Mouse (Mus musculus): Measurements from ENCODE around the gene Itsn1. TPM values are rescaled to one million over a fixed set of nuclear protein-coding genes. Genes with fewer than 3 reads are reported as not detected.

Itsn1 gene
- polyA plus RNA-seq, 1 experiment from 2014 or later = 36.0 TPM

DNA sequence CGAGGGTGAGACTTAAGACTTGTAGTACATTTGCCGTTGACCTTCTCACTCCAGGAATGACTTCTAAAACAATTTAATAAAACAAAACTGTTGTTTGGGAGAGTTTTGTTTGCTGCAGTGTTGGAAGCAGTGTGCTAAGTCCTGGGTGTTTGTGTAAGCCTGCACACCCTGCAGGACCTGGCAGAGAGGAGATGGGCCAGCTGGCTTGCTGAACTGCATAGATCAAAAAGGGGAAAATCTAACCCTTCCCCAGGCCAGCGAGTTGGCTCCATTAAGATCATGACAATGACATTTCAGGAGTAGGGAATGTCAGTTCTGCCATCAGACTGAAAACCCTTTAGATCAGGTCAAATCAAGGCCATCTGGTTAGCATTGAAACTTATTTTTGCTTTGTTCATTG is 130.1 kb downstream of the Itsn1 start:
- CTCF ChIA-PET = no interaction called here
- POLR2A ChIA-PET = no interaction called here
- no peak for TF ChIP-seq CTCF (IDR thresholded peaks at IDR 0.05)
- in situ Hi-C loops (cut with MboI; ENCODE audit: low pct_unique_long_range_greater_than_20kb) = no loop called here
- H3K27me3 ChIP-seq = no peaks in the 10 kb centered on the region
- DNase-seq (ENCODE audit: low read depth, low spot score) = no peak
- no peak for ATAC-seq

- TF ChIP-seq CTCF (IDR thresholded peaks at IDR 0.05) = no peak
- H3K27me3 ChIP-seq = no peaks in the 10 kb centered on the region
- ChIA-PET CTCF (no interaction called here), POLR2A (no interaction called here)
- DNase-seq (ENCODE audit: low read depth, low spot score) (no peak), ATAC-seq (no peak)
- in situ Hi-C loops (cut with MboI; ENCODE audit: low pct_unique_long_range_greater_than_20kb) = no loop called here
Observed at GRCm38 (mm10) chr16:91859958-91860357, 130.9 kb downstream of the Itsn1 start.

DNA sequence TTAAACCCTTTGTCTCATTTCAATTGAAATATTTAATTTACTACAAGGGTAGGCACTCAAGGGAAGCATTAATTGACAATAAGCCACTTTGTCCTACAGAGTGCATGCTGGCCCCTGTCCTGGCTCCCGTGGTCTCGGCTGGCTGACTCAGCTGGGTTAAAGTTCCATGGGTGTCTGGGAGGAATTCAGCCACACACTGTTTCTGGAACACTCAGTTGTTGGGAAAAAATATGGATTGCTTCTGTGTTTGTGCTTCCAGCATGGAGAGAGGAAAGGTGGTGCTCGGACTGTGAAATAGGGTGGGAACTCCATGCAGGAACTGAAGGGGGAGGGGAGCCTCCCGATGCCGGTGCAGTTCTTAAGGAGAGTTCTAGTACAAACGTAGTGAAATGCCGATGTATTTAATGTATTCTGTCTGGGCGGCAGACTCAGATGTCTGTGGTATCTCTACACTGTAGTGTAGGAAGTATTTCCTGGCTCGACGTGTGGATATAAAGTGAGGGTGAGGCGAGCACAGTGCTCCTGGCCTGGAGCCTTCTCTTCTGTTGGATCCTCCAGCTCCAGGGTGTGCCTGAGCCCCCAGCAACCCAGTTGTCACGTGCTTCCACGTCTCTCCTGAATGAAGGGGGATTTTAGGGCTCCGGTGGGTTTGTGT is 131.5 kb downstream of the Itsn1 start:
- CTCF ChIA-PET = no interaction called here
- peak; percentile 49 for DNase-seq (ENCODE audit: low read depth, low spot score)
- in situ Hi-C loops (cut with MboI; ENCODE audit: low pct_unique_long_range_greater_than_20kb) = no loop called here
- ATAC-seq = peak; percentile 41
- TF ChIP-seq CTCF (IDR thresholded peaks at IDR 0.05) = no peak
- H3K27me3 ChIP-seq = no peaks in the 10 kb centered on the region
- POLR2A ChIA-PET = no interaction called here

- DNase-seq (ENCODE audit: low read depth, low spot score) = no peak
- in situ Hi-C loops (cut with MboI; ENCODE audit: low pct_unique_long_range_greater_than_20kb) = no loop called here
- no peaks in the 10 kb centered on the region for H3K27me3 ChIP-seq
- ATAC-seq = no peak
- TF ChIP-seq CTCF (IDR thresholded peaks at IDR 0.05) = no peak
- CTCF ChIA-PET = interaction anchor here (1.2 kb wide), 1 partner anchor 14 kb away, joined by 3 read pairs; no protein-coding TSS in a partner anchor
- POLR2A ChIA-PET = interaction anchor here (0.9 kb wide), 1 partner anchor 11 kb away, joined by 4 read pairs; no protein-coding TSS in a partner anchor
Observed at GRCm38 (mm10) chr16:91861784-91862371, 132.8 kb downstream of the Itsn1 start.

GRCm38 (mm10) chr16:91862836-91863235 is 133.8 kb downstream of the Itsn1 start:
- DNase-seq (ENCODE audit: low read depth, low spot score) (no peak), ATAC-seq (no peak)
- CTCF ChIA-PET = no interaction called here
- TF ChIP-seq CTCF (IDR thresholded peaks at IDR 0.05) = no peak
- in situ Hi-C loops (cut with MboI; ENCODE audit: low pct_unique_long_range_greater_than_20kb) = no loop called here
- POLR2A ChIA-PET = interaction anchor here (0.6 kb wide), 2 partner anchors 13 to 67 kb away, joined by 3 to 5 read pairs; no protein-coding TSS in a partner anchor
- H3K27me3 ChIP-seq = no peaks in the 10 kb centered on the region

DNA sequence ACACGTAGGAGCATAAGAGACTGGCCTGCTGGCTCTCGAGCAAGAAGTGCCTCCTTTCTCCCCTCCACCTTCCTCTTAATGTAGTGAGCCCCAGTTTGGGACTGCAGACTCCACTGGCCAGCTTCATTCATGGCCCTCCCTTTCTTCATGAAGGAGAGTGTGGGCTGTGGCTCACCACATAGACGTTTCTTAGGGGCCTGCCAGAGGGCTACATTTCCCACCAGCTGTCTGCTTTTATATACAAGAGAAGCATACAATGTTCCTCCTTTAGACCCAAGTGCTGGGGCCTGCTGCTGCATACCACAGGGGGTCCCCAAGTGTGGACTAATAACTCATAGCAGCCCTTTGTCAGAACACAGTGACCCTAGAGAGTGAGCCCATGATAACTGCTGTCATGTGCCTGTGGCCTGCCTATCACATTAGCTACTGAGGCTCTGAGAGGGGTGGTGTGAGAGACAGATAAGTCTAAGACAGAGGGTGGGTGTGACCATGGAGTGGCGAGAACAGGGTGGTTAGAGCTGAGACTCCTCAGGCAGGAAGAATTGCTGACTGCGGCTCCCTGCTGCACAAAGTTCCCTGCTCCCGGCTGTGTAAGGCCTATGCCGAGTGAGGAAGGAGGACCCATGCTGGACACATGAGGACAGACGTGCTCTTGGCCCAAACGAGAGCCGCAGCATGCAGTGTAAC is 135.7 kb downstream of the Itsn1 start:
- in situ Hi-C loops (cut with MboI; ENCODE audit: low pct_unique_long_range_greater_than_20kb) = no loop called here
- ChIA-PET CTCF (no interaction called here), POLR2A (no interaction called here)
- TF ChIP-seq CTCF (IDR thresholded peaks at IDR 0.05) = no peak
- ATAC-seq (no peak), DNase-seq (ENCODE audit: low read depth, low spot score) (no peak)
- H3K27me3 ChIP-seq = no peaks in the 10 kb centered on the region

DNA sequence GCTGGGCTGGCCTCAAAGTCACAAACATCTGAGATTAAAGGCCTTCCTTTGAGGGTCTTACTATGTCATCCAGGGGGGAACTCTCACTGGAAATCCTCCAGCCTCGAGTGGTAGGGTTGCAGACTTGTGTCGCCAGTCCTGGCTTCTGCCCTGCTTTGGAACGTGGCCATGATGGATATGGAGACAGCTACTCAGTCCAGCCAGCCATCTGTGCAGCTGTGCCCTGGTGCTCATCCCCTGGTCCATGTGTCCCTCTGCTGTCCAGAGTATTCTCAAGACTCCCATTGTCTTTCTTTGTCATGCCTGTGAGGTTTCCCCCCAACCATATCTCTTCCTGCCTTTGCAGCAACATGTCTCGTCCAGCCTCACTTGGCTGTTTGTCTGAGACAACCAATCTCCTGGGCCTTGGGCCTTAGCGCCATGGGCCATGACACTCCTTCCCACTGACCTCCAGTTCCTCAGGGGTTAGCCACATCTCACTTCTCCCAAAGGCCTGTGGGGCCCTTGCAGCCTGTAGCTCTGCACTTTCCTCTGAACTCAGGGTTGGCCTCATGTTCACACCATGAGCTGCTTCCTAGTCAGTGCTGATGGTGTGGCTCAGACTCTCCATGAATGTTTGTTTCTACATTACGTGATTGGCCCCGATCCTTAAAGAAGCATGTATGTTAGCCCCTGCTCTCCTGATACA is 136.6 kb downstream of the Itsn1 start:
- ATAC-seq (no peak), DNase-seq (ENCODE audit: low read depth, low spot score) (no peak)
- CTCF ChIA-PET = no interaction called here
- no peaks in the 10 kb centered on the region for H3K27me3 ChIP-seq
- in situ Hi-C loops (cut with MboI; ENCODE audit: low pct_unique_long_range_greater_than_20kb) = no loop called here
- TF ChIP-seq CTCF (IDR thresholded peaks at IDR 0.05) = no peak
- POLR2A ChIA-PET = no interaction called here

GRCm38 (mm10) chr16:91866258-91866634 is 137.2 kb downstream of the Itsn1 start:
- in situ Hi-C loops (cut with MboI; ENCODE audit: low pct_unique_long_range_greater_than_20kb) = no loop called here
- POLR2A ChIA-PET = no interaction called here
- ATAC-seq = no peak
- no peaks in the 10 kb centered on the region for H3K27me3 ChIP-seq
- CTCF ChIA-PET = no interaction called here
- no peak for DNase-seq (ENCODE audit: low read depth, low spot score)
- no peak for TF ChIP-seq CTCF (IDR thresholded peaks at IDR 0.05)

GRCm38 (mm10) chr16:91867672-91868071 is 138.6 kb downstream of the Itsn1 start:
- H3K27me3 ChIP-seq = no peaks in the 10 kb centered on the region
- no peak for DNase-seq (ENCODE audit: low read depth, low spot score)
- CTCF ChIA-PET = interaction anchor here (1.4 to 1.6 kb wide), 2 partner anchors 17 to 19 kb away, joined by 3 to 6 read pairs; no protein-coding TSS in a partner anchor
- in situ Hi-C loops (cut with MboI; ENCODE audit: low pct_unique_long_range_greater_than_20kb) = no loop called here
- ATAC-seq = no peak
- no peak for TF ChIP-seq CTCF (IDR thresholded peaks at IDR 0.05)
- POLR2A ChIA-PET = no interaction called here

DNA sequence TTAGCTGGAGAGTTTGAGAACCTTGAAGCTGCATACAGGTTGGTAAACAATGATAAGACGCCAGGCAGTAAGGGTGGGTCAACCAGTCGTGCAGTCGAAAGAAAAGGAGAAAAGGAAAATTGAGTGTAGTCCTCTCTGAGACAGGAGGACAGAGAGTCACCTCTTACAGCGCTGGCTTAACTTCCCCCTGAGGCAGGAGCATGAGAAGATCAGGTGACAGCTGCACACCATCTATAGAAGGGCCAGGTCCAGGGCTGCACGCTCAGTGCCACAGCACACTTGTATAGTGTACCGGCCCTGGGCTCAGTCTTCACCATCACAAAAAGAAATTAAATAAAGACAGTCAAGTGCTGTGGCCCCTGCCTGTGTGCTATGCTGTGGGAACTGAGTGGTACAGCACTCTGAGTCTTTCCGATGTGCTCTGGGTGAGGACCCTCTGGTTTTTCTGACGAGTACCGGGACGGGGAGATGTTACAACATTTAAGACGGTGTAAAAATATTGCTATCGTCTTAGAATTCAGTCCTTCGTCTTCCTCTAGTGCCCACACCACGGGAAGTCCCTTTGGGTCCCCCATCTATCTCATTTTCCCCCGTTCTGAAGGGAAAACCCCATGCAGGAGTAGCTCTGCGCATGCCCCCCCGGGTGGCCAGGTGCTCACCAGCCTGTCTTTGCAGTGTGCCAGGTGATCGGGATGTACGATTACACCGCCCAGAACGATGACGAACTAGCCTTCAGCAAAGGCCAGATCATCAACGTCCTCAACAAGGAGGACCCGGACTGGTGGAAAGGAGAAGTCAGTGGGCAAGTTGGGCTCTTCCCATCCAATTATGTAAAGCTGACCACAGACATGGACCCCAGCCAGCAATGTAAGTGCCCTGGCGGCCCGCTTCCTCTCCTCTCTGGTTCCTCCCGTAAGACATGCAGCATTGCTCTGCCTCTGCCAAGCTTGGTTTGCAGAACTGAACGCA is 140.1 kb downstream of the Itsn1 start:
- CTCF ChIA-PET = interaction anchor here (1.6 kb wide), 1 partner anchor 16 kb away, joined by 6 read pairs; no protein-coding TSS in a partner anchor
- in situ Hi-C loops (cut with MboI; ENCODE audit: low pct_unique_long_range_greater_than_20kb) = no loop called here
- POLR2A ChIA-PET = interaction anchor here (1.3 kb wide), 1 partner anchor 16 kb away, joined by 3 read pairs; no protein-coding TSS in a partner anchor
- ATAC-seq (no peak), DNase-seq (ENCODE audit: low read depth, low spot score) (no peak)
- no peaks in the 10 kb centered on the region for H3K27me3 ChIP-seq
- no peak for TF ChIP-seq CTCF (IDR thresholded peaks at IDR 0.05)
